Mouse (Mus musculus) limb, embryonic 14.5 days (tissue): Measurements from ENCODE around the gene Nxn. TPM values are rescaled to one million over a fixed set of nuclear protein-coding genes. Genes with fewer than 3 reads are reported as not detected.

Experiments
- ATAC-seq: fragments of 200-750 bp; cut with Nextera tagmentation; 2 replicates; pipeline ENCODE4 v1.8.0; 2017; ENCODE audit warnings: low read depth, moderate number of reproducible peaks, moderate TSS enrichment; ENCODE audit not compliant: low FRiP score
- DNase-seq: peaks from one replicate; pipeline ENCODE4 v3.0.0-alpha.2; 2015; ENCODE audit warnings: low spot score
- H3K27ac ChIP-seq: fragments of 300-500 bp; sonication (generic); replicated peaks from 2 replicates; pipeline ENCODE4 v1.5.1; 2014; ENCODE audit warnings: low read depth, mild to moderate bottlenecking, low read length, moderate library complexity, mixed read lengths
- H3K27me3 ChIP-seq: fragments of 300-500 bp; sonication (generic); 2 replicates; pipeline ENCODE4 v1.6.1; 2014; ENCODE audit warnings: low read length, mixed read lengths; ENCODE audit not compliant: control insufficient read depth, insufficient read depth
- H3K36me3 ChIP-seq: fragments of 300-500 bp; sonication (generic); 2 replicates; pipeline ENCODE4 v1.6.1; 2014; ENCODE audit warnings: mild to moderate bottlenecking, low read length, moderate library complexity, mixed read lengths; ENCODE audit not compliant: control insufficient read depth, insufficient read depth
- H3K4me1 ChIP-seq: fragments of 300-500 bp; sonication (generic); 2 replicates; pipeline ENCODE4 v1.6.1; 2014; ENCODE audit warnings: antibody characterized with exemption, low read length, mixed read lengths; ENCODE audit not compliant: control insufficient read depth, insufficient read depth
- H3K4me2 ChIP-seq: fragments of 300-500 bp; sonication (generic); replicated peaks from 2 replicates; pipeline ENCODE4 v1.6.1; 2014; ENCODE audit warnings: low read depth, mild to moderate bottlenecking, low read length, moderate library complexity; ENCODE audit not compliant: severe bottlenecking
- H3K4me3 ChIP-seq: fragments of 300-500 bp; sonication (generic); replicated peaks from 2 replicates; pipeline ENCODE4 v1.5.1; 2014; ENCODE audit warnings: low read length
- H3K9ac ChIP-seq: fragments of 300-500 bp; sonication (generic); 2 replicates; pipeline ENCODE4 v1.6.1; 2014; ENCODE audit warnings: mild to moderate bottlenecking, low read depth, low read length, moderate library complexity; ENCODE audit not compliant: severe bottlenecking
- H3K9me3 ChIP-seq: fragments of 300-500 bp; sonication (generic); 2 replicates; pipeline ENCODE4 v1.6.1; 2016; ENCODE audit warnings: low read length; ENCODE audit not compliant: control insufficient read depth
- POLR2A ChIP-seq: fragments of 200-500 bp; IDR thresholded peaks from 2 replicates; pipeline ENCODE4 v1.8.0; 2012; ENCODE audit warnings: inconsistent platforms, mild to moderate bottlenecking, moderate library complexity, borderline replicate concordance; ENCODE audit not compliant: insufficient read depth, insufficient read length; ENCODE audit errors: extremely low read depth
- WGBS: fragments of 180-500 bp; shearing (Covaris S2); extraction: QIAGEN DNeasy Blood & Tissue Kit; methylation state at CpG from one replicate; pipeline ENCODE4 v1.1.7; 2014; 5-methylcytosine and 5-hydroxymethylcytosine counted together
- polyA plus RNA-seq, 2 experiments: library from polyadenylated mRNA; depleted of rRNA in 1 of 2; stranded (reverse) in 1 of 2; unstranded in 1 of 2; fragments of >200 nt; fragmentation: Nextera tagmentation in 1 of 2; extraction: Ambion mirVana in 1 of 2; gene quantifications; 2 replicates each; pipeline versions ENCODE4 v1.2.1 to v1.2.3; 2012 to 2014

The Nxn gene
- polyA plus RNA-seq, 2 experiments, result 69.9 to 78.1 TPM

DNA sequence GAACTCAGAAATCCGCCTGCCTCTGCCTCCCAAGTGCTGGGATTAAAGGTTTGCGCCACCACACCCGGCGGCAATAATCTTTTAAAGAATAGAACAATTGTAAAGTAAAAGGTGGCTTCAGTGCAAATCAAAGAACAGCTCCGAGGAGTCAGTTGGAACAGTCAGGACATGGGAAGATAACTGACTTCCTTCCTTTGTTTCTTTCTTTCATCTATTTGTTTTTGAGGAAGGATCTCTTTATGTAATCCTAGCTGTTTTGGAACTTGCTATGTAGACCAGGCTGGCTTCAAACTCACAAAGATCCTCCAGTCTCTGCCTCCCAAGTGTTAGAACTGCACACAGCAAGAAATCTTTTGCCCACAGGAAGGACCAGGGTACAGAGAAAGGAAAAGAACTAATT is 174.3 kb downstream of the Nxn start:
- Histone ChIP-seq H3K36me3 (peaks cover 50% of the 10 kb centered on the region), H3K4me3 (no peak overlapping the region), H3K27ac (no peak overlapping the region), H3K4me1 (no peaks in the 10 kb centered on the region), H3K27me3 (no peaks in the 10 kb centered on the region), H3K9me3 (no peaks in the 10 kb centered on the region), H3K4me2 (no peak overlapping the region), H3K9ac (no peak overlapping the region)
- WGBS, result 93% methylated on average over 5 of the region's 5 CpGs
- ATAC-seq (no peak), DNase-seq (no peak)
- no peak for TF ChIP-seq POLR2A

- Histone ChIP-seq H3K36me3 (peaks cover 49% of the 10 kb centered on the region), H3K9me3 (no peaks in the 10 kb centered on the region), H3K9ac (peak within 1 kb of the TSS; percentile 90), H3K27me3 (no peaks in the 10 kb centered on the region), H3K4me2 (peak within 1 kb of the TSS; percentile 62), H3K27ac (peak within 1 kb of the TSS; percentile 97), H3K4me3 (peak within 1 kb of the TSS; percentile 80), H3K4me1 (no peaks in the 10 kb centered on the region)
- ATAC-seq (peak; percentile 97), DNase-seq (peak; percentile 98)
- TF ChIP-seq POLR2A, result peak; percentile 90
- WGBS, result under 1% methylated on average over 23 of the region's 35 CpGs
These were observed 181.5 kb downstream of the Nxn start, which contains the start of the genes Dbil5 and Gemin4 for GRCm38 (mm10) chr11:76217390-76217800. TSS of gene Dbil5 (plus strand) at chr11:76217608. TSS of gene Gemin4 (minus strand) at chr11:76217664.

DNA sequence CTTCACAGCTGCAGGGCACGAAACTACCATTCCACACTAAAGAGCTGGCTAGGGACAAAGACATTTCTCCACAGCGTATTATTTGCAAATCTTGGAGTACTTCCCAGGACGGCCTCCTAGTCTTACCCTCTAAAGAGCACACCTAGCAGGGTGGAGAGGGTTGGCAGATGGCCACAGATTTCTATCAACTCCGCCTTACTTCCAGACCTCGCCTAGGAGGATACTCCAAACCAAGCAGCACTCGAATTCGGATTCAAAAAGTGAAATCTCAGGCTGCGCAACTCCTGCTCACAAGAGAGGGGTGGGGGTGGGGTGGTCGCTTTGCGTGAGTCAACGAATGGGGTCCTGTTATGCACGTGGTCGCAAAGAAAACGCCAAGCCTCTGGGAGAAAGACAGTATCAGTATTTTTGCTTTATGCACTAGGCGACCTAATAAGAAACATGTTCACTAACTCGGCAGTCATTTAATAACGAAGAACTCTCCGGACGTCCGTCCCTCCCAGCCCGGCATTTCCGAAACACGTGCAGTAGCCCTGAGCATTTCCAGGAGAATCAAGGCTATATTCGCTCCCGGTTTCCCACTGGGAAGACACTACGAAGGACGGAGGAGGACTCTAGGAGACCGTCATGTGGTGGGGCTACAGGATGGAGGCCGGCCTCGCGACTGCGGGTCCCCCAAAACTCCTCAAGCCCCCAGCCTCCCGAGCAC is 182.1 kb downstream of the Nxn start:
- 2% methylated on average over 33 of the region's 33 CpGs for WGBS
- peak overlapping the region; percentile 80 for H3K4me3 ChIP-seq
- H3K4me2 ChIP-seq, result peak overlapping the region; percentile 62
- no peaks in the 10 kb centered on the region for H3K9me3 ChIP-seq
- peaks cover 49% of the 10 kb centered on the region for H3K36me3 ChIP-seq
- peak; percentile 35 for ATAC-seq
- H3K27me3 ChIP-seq, result no peaks in the 10 kb centered on the region
- TF ChIP-seq POLR2A, result no peak
- H3K27ac ChIP-seq, result peak overlapping the region; percentile 97
- no peaks in the 10 kb centered on the region for H3K4me1 ChIP-seq
- peak overlapping the region; percentile 90 for H3K9ac ChIP-seq
- peak; percentile 77 for DNase-seq

DNA sequence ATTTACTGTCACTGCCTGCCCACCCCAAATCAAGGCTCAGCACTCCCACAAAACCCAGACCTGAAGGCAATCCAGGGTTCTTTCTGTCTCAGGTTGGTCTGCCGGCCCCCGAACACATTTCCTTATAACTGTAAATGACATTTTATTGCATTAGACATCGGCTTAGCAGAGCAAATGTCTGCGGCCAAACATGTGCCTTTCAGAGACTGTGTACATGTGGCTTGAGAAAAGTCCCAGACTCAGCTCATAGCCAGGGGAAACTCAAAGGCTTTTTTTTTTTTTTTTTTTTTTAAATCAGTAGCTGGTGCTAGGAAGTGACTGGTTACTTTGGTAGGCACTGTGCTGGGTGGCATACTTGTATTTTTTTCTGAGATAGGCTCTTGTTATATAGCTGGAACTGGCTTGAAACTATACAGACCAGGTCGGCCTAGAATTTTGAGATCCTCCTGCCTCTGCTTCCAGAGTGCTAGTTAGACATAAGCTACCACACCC is 182.8 kb downstream of the Nxn start:
- no peak overlapping the region for H3K9ac ChIP-seq
- no peak for DNase-seq
- no peaks in the 10 kb centered on the region for H3K9me3 ChIP-seq
- peak overlapping the region; percentile 62 for H3K4me2 ChIP-seq
- WGBS, result 67% methylated on average over 5 of the region's 5 CpGs
- TF ChIP-seq POLR2A, result no peak
- H3K36me3 ChIP-seq, result peaks cover 43% of the 10 kb centered on the region
- no peak for ATAC-seq
- no peaks in the 10 kb centered on the region for H3K4me1 ChIP-seq
- no peaks in the 10 kb centered on the region for H3K27me3 ChIP-seq
- no peak overlapping the region for H3K27ac ChIP-seq
- H3K4me3 ChIP-seq, result peak overlapping the region; percentile 80

GRCm38 (mm10) chr11:76215011-76215410 is 183.9 kb downstream of the Nxn start:
- TF ChIP-seq POLR2A, result no peak
- WGBS, result 93% methylated on average over 2 of the region's 2 CpGs
- no peaks in the 10 kb centered on the region for H3K4me1 ChIP-seq

More at GRCm38 (mm10) chr11:76215011-76215410, 183.9 kb downstream of the Nxn start:
- H3K27me3 ChIP-seq, result no peaks in the 10 kb centered on the region
- H3K9ac ChIP-seq, result no peak overlapping the region
- DNase-seq (no peak), ATAC-seq (no peak)
- no peak overlapping the region for H3K4me3 ChIP-seq
- H3K4me2 ChIP-seq, result no peak overlapping the region
- H3K36me3 ChIP-seq, result peaks cover 42% of the 10 kb centered on the region
- no peak overlapping the region for H3K27ac ChIP-seq
- no peaks in the 10 kb centered on the region for H3K9me3 ChIP-seq
